ENCODE assay signal across 8 mouse cellular contexts in the genomic region with DNA sequence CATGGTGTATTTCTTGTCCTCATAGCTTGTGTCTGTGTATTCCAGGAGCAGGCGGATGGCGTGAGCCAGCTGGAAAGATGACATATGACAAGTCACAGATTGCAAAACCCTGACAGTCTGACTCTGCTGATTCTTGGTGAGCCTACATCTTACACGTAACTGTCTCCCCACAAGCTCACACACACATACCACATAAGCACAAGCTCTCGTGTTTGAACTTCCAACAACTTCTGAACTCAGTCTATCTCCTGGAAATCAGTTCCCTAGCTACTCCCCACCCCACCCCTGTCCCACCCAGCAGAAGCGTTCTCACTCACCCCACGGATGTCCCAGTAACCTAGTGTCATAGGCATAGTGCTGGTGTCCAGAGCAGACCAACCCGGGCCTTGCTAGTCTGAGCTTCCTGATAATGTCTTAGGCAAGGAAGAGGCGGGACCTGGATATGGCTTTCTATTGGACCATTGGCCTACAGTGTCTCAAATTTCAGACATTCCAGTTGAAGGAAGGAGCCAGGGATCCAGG. TPM values are rescaled to one million over a fixed set of nuclear protein-coding genes. Genes with fewer than 3 reads are reported as not detected.
DNase-seq lines count a peak whose midpoint lies in the region; ATAC-seq lines count a peak whose summit lies in the region.

A gene (minus strand): TSS at position 413 of the 522 bp plus-strand sequence.

- ATAC-seq in heart, embryonic 16.5 days (replicated peaks; ENCODE audit: extremely low read depth, insufficient read depth, low FRiP score): peak; percentile 89
- ATAC-seq in limb, embryonic 12.5 days (ENCODE audit: insufficient number of reproducible peaks, insufficient read depth, low FRiP score, low TSS enrichment, low read depth): peak; percentile 73

- H3K9me3 ChIP-seq in heart, embryonic 16.5 days (replicated peaks; ENCODE audit: control insufficient read depth, low read length): no peaks in the 10 kb centered on the region
- H3K9me3 ChIP-seq in limb, embryonic 12.5 days: no peaks in the 10 kb centered on the region

- H3K27me3 ChIP-seq in heart, embryonic 16.5 days (ENCODE audit: control insufficient read depth, insufficient read depth, low read length): no peaks in the 10 kb centered on the region
- no peaks in the 10 kb centered on the region for H3K27me3 ChIP-seq in limb, embryonic 12.5 days

- H3K27ac ChIP-seq in heart, embryonic 16.5 days (ENCODE audit: low read length): peak within 1 kb of the TSS; percentile 58
- H3K27ac ChIP-seq in limb, embryonic 12.5 days: no peak within 1 kb of the TSS

- H3K9ac ChIP-seq in heart, embryonic 16.5 days (ENCODE audit: low read length): no peak within 1 kb of the TSS
- H3K9ac ChIP-seq in limb, embryonic 12.5 days (replicated peaks): no peak within 1 kb of the TSS

- DNase-seq in layer of hippocampus, postnatal 36 days: peak; percentile 27 to 33
- no peak for DNase-seq in layer of hippocampus, postnatal 25 days (ENCODE audit: extremely low spot score in 1 of 2, low spot score in 1 of 2)
- DNase-seq in embryo, embryonic 9.5 days (ENCODE audit: extremely low spot score): peak; percentile 36
- DNase-seq in retina, embryonic 14.5 days (ENCODE audit: low spot score): peak; percentile 25
- DNase-seq in left cerebral cortex, adult 8-10 months (ENCODE audit: low spot score in 2 of 2): no peak
- DNase-seq in cerebellum, postnatal 14 days: no peak

- H3K36me3 ChIP-seq in heart, embryonic 16.5 days (ENCODE audit: control insufficient read depth, insufficient read depth): no peaks in the 10 kb centered on the region
- H3K36me3 ChIP-seq in limb, embryonic 12.5 days: no peaks in the 10 kb centered on the region

- H3K4me1 ChIP-seq in heart, embryonic 16.5 days (ENCODE audit: control insufficient read depth, insufficient read depth, low read length): peaks cover 5% of the 10 kb centered on the region; the same call in 1 of the 2 replicates
- peaks cover 7% of the 10 kb centered on the region; the same call in 1 of the 2 replicates for H3K4me1 ChIP-seq in limb, embryonic 12.5 days (replicated peaks)

- H3K4me3 ChIP-seq in heart, embryonic 16.5 days (ENCODE audit: low read length): peak within 1 kb of the TSS; percentile 37
- peak within 1 kb of the TSS; percentile 29 for H3K4me3 ChIP-seq in limb, embryonic 12.5 days (replicated peaks)

- H3K4me2 ChIP-seq in heart, embryonic 16.5 days (ENCODE audit: low read depth, low read length): peak within 1 kb of the TSS; percentile 52
- peak within 1 kb of the TSS; percentile 46 for H3K4me2 ChIP-seq in limb, embryonic 12.5 days

- 29% methylated on average over 8 of the region's 8 CpGs for WGBS in heart, embryonic 16.5 days
- 42% methylated on average over 8 of the region's 8 CpGs for WGBS in limb, embryonic 12.5 days

RNA-seq across cellular contexts. Expression of the gene that starts here (rescaled TPM):
- total RNA-seq in layer of hippocampus, postnatal 36 days (2021): 1 to 10 TPM; 3.1 to 3.6 TPM
- 1 to 10 TPM; 2.6 to 2.8 TPM for total RNA-seq in layer of hippocampus, postnatal 25 days (2021)
- polyA plus RNA-seq in heart, embryonic 16.5 days (2015; fragmentation: Nextera tagmentation; extraction: Ambion mirVana): 79.3 and 81.3 TPM in 2 replicates
- polyA plus RNA-seq in limb, embryonic 12.5 days (2016; fragmentation: Nextera tagmentation; extraction: Ambion mirVana): 34.0 and 37.4 TPM in 2 replicates
- total RNA-seq in left cerebral cortex, adult 8-10 months (2022): 1 to 10 TPM; 3.6 to 6.5 (median 5.5) TPM

Comparison
In these comparisons a context has a peak if more than half of its experiments do, and no peak if none do; other contexts are left out.
1. DNase-seq: peak in layer of hippocampus, postnatal 36 days (2 of 2), embryo, embryonic 9.5 days (single experiment) and retina, embryonic 14.5 days (single experiment); none in layer of hippocampus, postnatal 25 days (0 of 2), left cerebral cortex, adult 8-10 months (0 of 2) and cerebellum, postnatal 14 days (0 of 2).